Mouse (Mus musculus): ENCODE measurements around the gene Parp1. TPM values are rescaled to one million over a fixed set of nuclear protein-coding genes. Genes with fewer than 3 reads are reported as not detected.
A peak's percentile ranks its signal among the peaks of the same experiment; 100 is the strongest.

The Parp1 gene
- polyA plus RNA-seq, 1 experiment from 2014 or later: 159 TPM

DNA sequence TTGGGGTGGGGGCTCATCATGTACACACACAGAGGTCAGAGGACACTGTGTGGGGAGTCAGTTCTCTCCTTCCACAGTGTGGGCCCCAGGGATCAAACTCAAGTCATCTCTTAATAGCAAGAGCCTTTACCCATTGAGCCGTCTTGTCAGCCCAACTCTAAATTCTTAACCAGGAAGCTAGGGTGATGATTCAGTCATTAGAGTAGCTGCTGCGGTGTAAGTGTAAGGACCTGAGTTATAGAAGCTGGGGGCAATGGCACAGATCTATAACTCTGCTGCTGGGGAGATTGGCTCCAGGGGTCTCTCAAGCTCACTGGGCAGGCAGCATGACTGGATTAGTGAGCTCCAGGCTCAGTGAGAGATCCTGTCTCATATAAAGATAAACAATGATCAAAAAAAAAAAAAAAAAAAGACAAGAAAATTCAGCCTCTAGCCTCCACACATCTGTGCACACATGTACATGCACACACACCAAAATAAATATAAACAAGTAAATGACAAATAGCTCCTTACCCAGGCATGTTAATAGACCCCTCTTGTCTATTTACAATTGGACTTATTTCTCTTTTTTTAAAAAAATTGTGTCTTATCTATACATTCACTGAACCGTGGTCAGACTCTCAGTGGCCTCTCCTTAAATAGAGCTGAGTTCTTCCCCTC is 25.9 kb upstream of the Parp1 start:
- H3K27ac ChIP-seq: no peak overlapping the region
- H3K9me3 ChIP-seq (replicated peaks): no peaks in the 10 kb centered on the region
- H3K4me1 ChIP-seq: peaks cover 20% of the 10 kb centered on the region
- H3K4me2 ChIP-seq: no peak overlapping the region
- WGBS: 88% methylated on average over 3 of the region's 3 CpGs
- H3K4me3 ChIP-seq (replicated peaks): no peak overlapping the region
- H3K9ac ChIP-seq: no peak overlapping the region
- no peaks in the 10 kb centered on the region for H3K27me3 ChIP-seq
- no peaks in the 10 kb centered on the region for H3K36me3 ChIP-seq
- no peak for ATAC-seq (replicated peaks; ENCODE audit: low FRiP score)

DNA sequence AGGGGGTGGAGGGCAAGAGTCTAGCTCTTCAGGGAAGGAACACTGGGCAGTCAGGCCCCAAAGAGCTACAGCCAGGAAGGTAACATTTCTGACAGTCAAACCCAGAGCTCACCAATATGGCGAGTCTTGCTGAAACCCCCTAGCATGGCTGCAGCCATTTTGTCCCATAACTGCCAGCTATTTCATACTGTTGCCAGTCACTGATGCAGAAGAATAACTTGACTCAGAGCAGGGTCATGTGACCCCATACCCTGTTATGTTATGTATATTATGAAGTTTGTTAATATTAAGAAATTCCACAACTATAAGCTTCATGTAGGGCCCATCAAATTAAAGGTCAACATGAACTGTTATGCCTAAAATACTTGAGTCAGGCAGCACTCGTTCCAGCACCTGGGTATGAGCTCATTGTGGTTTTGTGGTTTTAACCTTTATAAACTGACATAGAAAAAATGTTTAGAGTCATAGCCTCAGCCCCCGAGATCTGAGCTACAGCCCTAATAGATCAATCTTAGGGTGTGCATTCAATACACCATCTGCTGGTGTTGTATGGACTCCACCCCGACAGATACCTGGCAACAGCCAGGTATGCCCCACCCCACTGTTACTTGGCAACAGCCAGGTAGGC is 22.7 kb upstream of the Parp1 start:
- 72% methylated on average over 4 of the region's 4 CpGs for WGBS
- no peak for ATAC-seq (replicated peaks; ENCODE audit: low FRiP score)
- no peaks in the 10 kb centered on the region for H3K9me3 ChIP-seq (replicated peaks)

DNA sequence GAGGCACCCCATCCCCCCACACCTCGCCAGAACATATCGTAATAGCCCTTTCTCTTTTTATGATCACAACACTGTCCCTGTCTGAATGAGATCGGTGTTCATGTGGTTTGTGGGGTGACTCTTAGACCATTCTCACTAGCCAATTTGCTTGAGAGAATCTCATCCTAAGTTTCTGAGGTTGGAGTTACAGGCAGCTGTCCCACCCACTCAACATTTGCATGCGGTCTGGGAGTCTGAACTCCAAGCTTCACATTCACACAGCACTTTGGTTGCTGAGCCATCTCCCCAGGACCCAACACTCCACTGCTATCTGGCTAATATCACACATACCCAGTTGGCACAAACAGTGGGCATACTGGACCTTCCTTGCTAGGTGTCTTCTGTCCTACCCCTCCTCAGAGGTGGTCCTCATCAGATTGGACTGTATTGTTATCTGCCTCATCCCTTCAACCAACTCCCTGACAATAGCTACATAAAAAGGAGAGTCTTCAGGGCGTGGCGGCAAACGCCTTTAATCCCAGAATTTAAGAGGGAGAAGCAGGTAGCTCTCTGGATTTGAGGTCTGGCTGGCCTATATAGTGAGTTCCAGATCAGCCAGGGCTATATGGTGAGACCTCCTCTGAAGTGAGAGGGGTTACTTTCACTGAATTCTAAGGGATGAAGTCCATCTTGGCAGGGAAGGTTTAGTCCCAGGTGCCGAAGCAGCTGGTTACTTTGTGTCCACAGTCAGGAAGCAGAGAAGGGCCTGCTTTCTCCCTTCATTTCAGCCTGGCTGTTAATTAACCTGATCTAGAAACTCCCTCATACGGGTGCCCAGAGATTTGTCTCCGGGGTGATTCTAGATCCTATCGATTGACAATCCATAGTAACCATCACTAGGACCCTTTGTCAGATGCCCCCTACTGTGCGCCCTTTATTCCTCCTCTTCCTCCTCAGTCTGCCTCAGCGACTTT is 21.6 kb upstream of the Parp1 start:
- Histone ChIP-seq H3K9me3 (replicated peaks) (no peaks in the 10 kb centered on the region), H3K9ac (no peak overlapping the region), H3K36me3 (no peaks in the 10 kb centered on the region), H3K4me3 (replicated peaks) (peak overlapping the region; percentile 20), H3K27me3 (peaks cover 24% of the 10 kb centered on the region), H3K27ac (peak overlapping the region; percentile 11), H3K4me1 (peaks cover 35% of the 10 kb centered on the region), H3K4me2 (peak overlapping the region; percentile 55)
- ATAC-seq (replicated peaks; ENCODE audit: low FRiP score): 0 out of 2 replicates have a peak, but pooled peaks have one; percentile 48
- 47% methylated on average over 13 of the region's 13 CpGs for WGBS

More for the DNA sequence above, 22.7 kb upstream of the Parp1 start:
- peaks cover 24% of the 10 kb centered on the region for H3K27me3 ChIP-seq
- no peak overlapping the region for H3K27ac ChIP-seq
- H3K4me2 ChIP-seq: no peak overlapping the region
- H3K9ac ChIP-seq: no peak overlapping the region
- peaks cover 39% of the 10 kb centered on the region for H3K4me1 ChIP-seq
- H3K36me3 ChIP-seq: no peaks in the 10 kb centered on the region
- H3K4me3 ChIP-seq (replicated peaks): no peak overlapping the region

DNA sequence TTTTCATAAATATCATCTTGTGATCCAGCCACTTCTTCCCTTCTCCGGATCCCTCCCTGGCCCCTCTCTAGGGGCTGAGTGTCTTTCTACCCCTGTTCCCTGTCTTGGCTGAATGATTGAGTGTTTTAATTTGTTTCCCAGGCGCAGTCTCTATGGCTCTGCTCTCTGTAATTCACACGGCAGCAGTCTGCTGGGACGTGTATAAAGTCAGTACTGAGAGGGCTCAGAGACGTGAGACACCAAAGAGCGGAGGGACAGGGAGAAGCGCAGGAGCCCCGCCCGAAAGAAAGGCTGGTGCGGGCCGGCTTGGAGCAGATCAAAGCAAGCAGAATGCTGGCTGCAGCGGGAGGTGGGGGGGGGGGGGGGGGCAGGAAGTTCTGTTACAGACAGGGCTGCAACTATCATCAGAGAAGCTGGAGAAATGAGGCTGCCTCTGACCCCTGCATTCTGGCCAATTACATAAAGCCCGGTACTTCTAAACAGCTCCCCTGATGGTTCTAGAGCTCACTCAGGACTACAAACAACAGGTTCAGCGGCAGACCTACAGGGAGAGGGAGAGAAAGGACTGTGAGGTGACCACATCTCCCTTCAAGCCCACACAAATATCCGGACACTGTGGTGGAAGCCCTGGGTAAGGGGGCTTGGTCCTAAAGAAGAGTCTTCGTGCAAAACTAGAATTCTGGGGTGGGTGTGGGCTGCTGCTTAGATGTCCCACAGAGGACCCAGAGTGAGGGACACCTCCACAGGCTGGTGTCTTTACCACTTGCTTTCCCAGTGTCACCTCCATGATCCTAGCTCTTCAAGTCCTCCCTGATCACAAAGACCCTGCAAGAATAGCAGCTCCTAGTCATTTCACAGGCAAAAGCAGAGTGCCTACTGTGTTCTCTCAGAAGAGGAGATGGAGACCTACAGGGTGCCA is 20.7 kb upstream of the Parp1 start:
- under 1% methylated on average over 16 of the region's 16 CpGs for WGBS
- H3K9me3 ChIP-seq (replicated peaks): no peaks in the 10 kb centered on the region
- peak overlapping the region; percentile 55 for H3K4me2 ChIP-seq
- H3K4me1 ChIP-seq: peaks cover 35% of the 10 kb centered on the region
- ATAC-seq (replicated peaks; ENCODE audit: low FRiP score): peak; percentile 82
- H3K9ac ChIP-seq: 0 out of 2 replicates have a peak overlapping the region, but pooled peaks have one; percentile 29
- H3K36me3 ChIP-seq: no peaks in the 10 kb centered on the region
- peak overlapping the region; percentile 11 for H3K27ac ChIP-seq
- H3K4me3 ChIP-seq (replicated peaks): peak overlapping the region; percentile 20
- H3K27me3 ChIP-seq: peaks cover 24% of the 10 kb centered on the region

DNA sequence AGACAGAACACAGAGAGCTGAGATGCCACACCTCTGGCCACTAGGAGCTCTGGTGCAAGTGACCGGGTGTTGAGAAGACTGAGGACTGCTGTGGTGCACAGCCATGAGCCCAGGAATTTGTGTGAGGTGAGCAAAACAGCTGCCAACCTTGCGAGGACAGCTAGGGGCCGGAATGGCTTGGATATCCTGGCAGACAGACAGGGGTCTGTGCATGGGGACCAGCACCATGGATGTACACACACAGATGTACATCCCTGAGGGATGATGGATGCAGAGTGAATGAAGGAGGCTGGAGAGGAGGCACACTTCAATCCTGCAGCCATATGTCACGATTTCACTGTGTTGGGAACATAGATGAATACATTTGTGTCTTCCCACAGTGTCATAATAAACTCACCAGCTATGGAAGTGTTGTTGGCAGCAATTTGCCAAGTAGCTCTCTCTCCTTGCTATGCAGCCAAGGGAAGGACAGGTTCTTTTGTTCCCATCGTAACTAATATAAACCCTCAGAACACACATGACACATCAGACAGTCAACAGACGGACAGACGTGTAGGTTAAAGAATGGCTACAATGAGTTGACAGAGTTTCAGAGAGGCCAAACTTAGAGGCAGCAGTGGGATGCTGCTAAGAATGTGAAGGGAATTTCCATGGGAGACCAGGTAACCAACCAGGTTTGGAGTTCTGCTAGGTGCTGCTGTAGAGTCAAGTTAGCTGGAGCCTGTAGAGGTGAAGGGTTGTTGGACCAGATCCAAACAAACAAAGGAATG is 19.0 kb upstream of the Parp1 start:
- H3K9ac ChIP-seq: no peak overlapping the region
- H3K4me2 ChIP-seq: no peak overlapping the region
- no peak overlapping the region for H3K27ac ChIP-seq
- H3K36me3 ChIP-seq: no peaks in the 10 kb centered on the region
- H3K4me1 ChIP-seq: peaks cover 35% of the 10 kb centered on the region
- no peak for ATAC-seq (replicated peaks; ENCODE audit: low FRiP score)
- H3K4me3 ChIP-seq (replicated peaks): no peak overlapping the region
- no peaks in the 10 kb centered on the region for H3K9me3 ChIP-seq (replicated peaks)
- peaks cover 24% of the 10 kb centered on the region for H3K27me3 ChIP-seq
- 85% methylated on average over 7 of the region's 7 CpGs for WGBS

DNA sequence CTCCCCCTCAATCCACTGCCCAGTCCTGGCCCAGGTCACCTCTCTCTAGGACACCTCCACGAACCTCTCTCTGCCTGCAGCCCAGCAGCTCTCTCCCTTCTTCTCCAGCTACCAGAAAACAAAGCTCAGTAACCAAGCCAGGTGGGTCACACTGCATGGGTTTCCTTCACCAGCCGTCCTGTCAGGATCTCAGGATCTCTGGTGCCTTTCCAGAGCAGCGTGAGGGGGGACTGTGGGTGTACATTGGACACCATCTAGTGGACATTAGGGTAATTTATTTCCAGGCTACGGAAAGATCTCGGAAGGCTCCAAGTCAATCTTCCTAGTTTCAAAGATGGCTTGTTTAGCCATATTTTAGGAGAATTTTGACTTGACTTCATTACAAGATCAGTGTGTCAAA is 18.0 kb upstream of the Parp1 start:
- Histone ChIP-seq H3K9ac (no peak overlapping the region), H3K36me3 (no peaks in the 10 kb centered on the region), H3K4me1 (peaks cover 35% of the 10 kb centered on the region), H3K9me3 (replicated peaks) (no peaks in the 10 kb centered on the region), H3K27me3 (peaks cover 24% of the 10 kb centered on the region), H3K4me2 (no peak overlapping the region), H3K27ac (no peak overlapping the region), H3K4me3 (replicated peaks) (no peak overlapping the region)
- ATAC-seq (replicated peaks; ENCODE audit: low FRiP score): peak; percentile 55; the same call in 1 of the 2 replicates
- WGBS: 13% methylated on average over 5 of the region's 5 CpGs

DNA sequence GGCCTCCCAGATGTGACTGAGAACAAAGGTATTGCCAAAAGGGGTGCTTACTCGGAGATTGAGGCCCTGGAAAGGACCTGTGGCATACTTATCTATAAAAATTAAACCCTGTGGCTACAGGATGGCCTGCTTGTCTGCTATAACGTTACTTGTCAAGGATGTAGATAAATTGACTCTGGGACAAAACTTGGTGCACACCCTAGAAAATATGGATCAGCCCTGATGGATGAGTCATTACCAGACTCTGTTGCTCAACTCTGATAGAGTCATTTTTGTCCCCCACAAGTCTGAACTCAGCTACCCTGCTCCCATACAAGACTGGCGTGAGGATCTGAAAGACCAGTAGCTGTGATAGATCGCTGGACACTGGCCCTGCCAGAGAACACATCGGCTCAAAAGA is 11.8 kb upstream of the Parp1 start:
- Histone ChIP-seq H3K36me3 (no peaks in the 10 kb centered on the region), H3K4me1 (no peaks in the 10 kb centered on the region), H3K9me3 (replicated peaks) (no peaks in the 10 kb centered on the region), H3K9ac (no peak overlapping the region), H3K4me3 (replicated peaks) (no peak overlapping the region), H3K27me3 (peaks cover 9% of the 10 kb centered on the region), H3K4me2 (no peak overlapping the region), H3K27ac (no peak overlapping the region)
- WGBS: 82% methylated on average over 5 of the region's 5 CpGs
- ATAC-seq (replicated peaks; ENCODE audit: low FRiP score): no peak

DNA sequence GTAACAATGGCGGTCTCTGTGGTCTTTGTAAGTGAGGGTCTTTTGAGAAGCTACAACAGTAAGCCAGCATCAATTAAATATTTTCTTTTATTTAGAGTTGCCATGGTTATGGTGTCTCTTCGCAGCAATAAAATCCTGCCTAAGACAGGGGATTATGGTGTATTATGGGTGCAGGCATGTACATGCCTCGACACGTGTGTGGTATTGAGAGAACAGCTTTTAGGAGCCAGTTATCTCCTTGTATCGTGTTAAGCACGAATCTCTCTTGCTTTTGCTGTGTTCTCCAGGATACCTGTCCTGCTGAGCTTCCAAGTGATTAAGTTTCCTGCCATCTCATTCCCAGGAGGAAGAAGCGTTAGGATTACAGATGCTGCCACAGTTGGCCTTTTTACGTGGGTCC is 9.3 kb upstream of the Parp1 start:
- no peaks in the 10 kb centered on the region for H3K9me3 ChIP-seq (replicated peaks)
- no peak overlapping the region for H3K4me3 ChIP-seq (replicated peaks)
- ATAC-seq (replicated peaks; ENCODE audit: low FRiP score): no peak
- H3K4me2 ChIP-seq: no peak overlapping the region
- 77% methylated on average over 8 of the region's 8 CpGs for WGBS
- H3K27ac ChIP-seq: no peak overlapping the region
- no peaks in the 10 kb centered on the region for H3K4me1 ChIP-seq
- no peak overlapping the region for H3K9ac ChIP-seq
- no peaks in the 10 kb centered on the region for H3K36me3 ChIP-seq
- peaks cover 9% of the 10 kb centered on the region for H3K27me3 ChIP-seq

- Histone ChIP-seq H3K9me3 (replicated peaks) (no peaks in the 10 kb centered on the region), H3K4me2 (no peak overlapping the region), H3K4me3 (replicated peaks) (no peak overlapping the region), H3K4me1 (no peaks in the 10 kb centered on the region), H3K9ac (no peak overlapping the region), H3K27me3 (peaks cover 9% of the 10 kb centered on the region), H3K36me3 (no peaks in the 10 kb centered on the region), H3K27ac (no peak overlapping the region)
- ATAC-seq (replicated peaks; ENCODE audit: low FRiP score): no peak
- WGBS: 15% methylated on average over 3 of the region's 3 CpGs
Observed at GRCm38 (mm10) chr1:180561187-180561586, 7.5 kb upstream of the Parp1 start.

DNA sequence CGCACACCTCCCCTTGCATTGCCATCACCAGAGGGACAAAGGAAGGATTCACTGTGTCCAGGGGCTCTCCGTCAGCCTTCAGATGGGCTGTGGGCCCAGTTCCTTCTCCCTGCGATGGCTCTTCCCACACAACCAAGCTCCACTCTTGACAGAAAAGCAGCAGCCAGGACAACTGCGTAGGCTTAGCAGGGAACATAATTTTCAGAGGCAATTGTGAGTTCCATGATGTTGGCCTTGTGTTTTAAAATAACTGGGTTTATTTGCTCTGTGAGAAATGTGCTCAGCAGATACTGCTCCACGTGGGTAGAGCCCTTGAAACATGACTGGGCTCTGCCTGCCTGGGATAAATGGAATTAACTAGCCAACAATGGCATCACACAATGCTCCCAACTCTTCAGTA is 3.8 kb upstream of the Parp1 start:
- Histone ChIP-seq H3K4me1 (peaks cover 8% of the 10 kb centered on the region), H3K27ac (no peak overlapping the region), H3K4me2 (no peak overlapping the region), H3K27me3 (peaks cover 3% of the 10 kb centered on the region; the same call in 1 of the 2 replicates), H3K9ac (no peak overlapping the region), H3K36me3 (no peaks in the 10 kb centered on the region), H3K9me3 (replicated peaks) (no peaks in the 10 kb centered on the region), H3K4me3 (replicated peaks) (no peak overlapping the region)
- WGBS: 86% methylated on average over 5 of the region's 5 CpGs
- ATAC-seq (replicated peaks; ENCODE audit: low FRiP score): no peak

GRCm38 (mm10) chr1:180567761-180568160 is 963 bp upstream of the Parp1 start:
- 70% methylated on average over 4 of the region's 4 CpGs for WGBS
- Histone ChIP-seq H3K4me1 (peaks cover 25% of the 10 kb centered on the region), H3K9me3 (replicated peaks) (no peaks in the 10 kb centered on the region), H3K36me3 (peaks cover 11% of the 10 kb centered on the region; the same call in 1 of the 2 replicates), H3K27me3 (no peaks in the 10 kb centered on the region), H3K4me2 (no peak overlapping the region), H3K27ac (no peak overlapping the region), H3K4me3 (replicated peaks) (no peak overlapping the region), H3K9ac (no peak overlapping the region)
- ATAC-seq (replicated peaks; ENCODE audit: low FRiP score): no peak
